Mouse (Mus musculus): ENCODE measurements around the gene Cd27. TPM values are rescaled to one million over a fixed set of nuclear protein-coding genes. Genes with fewer than 3 reads are reported as not detected.

Cd27 gene
- polyA plus RNA-seq, 1 experiment from 2014 or later = 2.3 TPM

Small RNAs within 50 kb of the gene (microRNA-seq; reads per million reads assigned to microRNA genes)
- gene Mir3098 (ENCODE audit: insufficient number of aligned reads) (5.0 reads per million), gene Mir8113 (ENCODE audit: insufficient number of aligned reads) (not detected)

Other genes with a start within 250 kb of the Cd27 start
- 2.5 TPM in 2 replicates for gene Pianp, start 240.3 kb downstream of the Cd27 start, polyA plus RNA-seq (2014; fragmentation: Nextera tagmentation; extraction: Ambion mirVana)
- gene Zfp384, start 227.9 kb downstream of the Cd27 start, polyA plus RNA-seq (2014; fragmentation: Nextera tagmentation; extraction: Ambion mirVana) = 9.0 and 10.2 TPM in 2 replicates
- 126 and 135 TPM in 2 replicates for gene Ing4, start 197.2 kb downstream of the Cd27 start, polyA plus RNA-seq (2014; fragmentation: Nextera tagmentation; extraction: Ambion mirVana)
- 14.6 and 15.8 TPM in 2 replicates for gene Acrbp, start 187.3 kb downstream of the Cd27 start, polyA plus RNA-seq (2014; fragmentation: Nextera tagmentation; extraction: Ambion mirVana)
- gene Lpar5, start 169.1 kb downstream of the Cd27 start, polyA plus RNA-seq (2014; fragmentation: Nextera tagmentation; extraction: Ambion mirVana) = 0.21 and 0.36 TPM in 2 replicates
- gene Chd4, start 141.0 kb downstream of the Cd27 start, polyA plus RNA-seq (2014; fragmentation: Nextera tagmentation; extraction: Ambion mirVana) = 124 and 131 TPM in 2 replicates
- gene Nop2, start 105.1 kb downstream of the Cd27 start, polyA plus RNA-seq (2014; fragmentation: Nextera tagmentation; extraction: Ambion mirVana) = 65.4 and 70.3 TPM in 2 replicates
- 10.5 and 12.3 TPM in 2 replicates for gene Iffo1, start 91.8 kb downstream of the Cd27 start, polyA plus RNA-seq (2014; fragmentation: Nextera tagmentation; extraction: Ambion mirVana)
- gene Gapdh, start 70.5 kb downstream of the Cd27 start, polyA plus RNA-seq (2014; fragmentation: Nextera tagmentation; extraction: Ambion mirVana) = 2,700 and 2,872 TPM in 2 replicates
- 225 and 271 TPM in 2 replicates for gene Ncapd2, start 45.3 kb downstream of the Cd27 start, polyA plus RNA-seq (2014; fragmentation: Nextera tagmentation; extraction: Ambion mirVana)
- 195 and 197 TPM in 2 replicates for gene Mrpl51, start 45.2 kb downstream of the Cd27 start, polyA plus RNA-seq (2014; fragmentation: Nextera tagmentation; extraction: Ambion mirVana)
- gene Vamp1, start 21.5 kb downstream of the Cd27 start, polyA plus RNA-seq (2014; fragmentation: Nextera tagmentation; extraction: Ambion mirVana) = 1.9 and 2.1 TPM in 2 replicates
- gene Tapbpl, start 5.2 kb downstream of the Cd27 start, polyA plus RNA-seq (2014; fragmentation: Nextera tagmentation; extraction: Ambion mirVana) = 1.1 and 1.8 TPM in 2 replicates
- not detected in 2 replicates for gene Tuba3a, start 49.0 kb upstream of the Cd27 start, polyA plus RNA-seq (2014; fragmentation: Nextera tagmentation; extraction: Ambion mirVana)
- 15.6 and 16.6 TPM in 2 replicates for gene Ltbr, start 76.9 kb upstream of the Cd27 start, polyA plus RNA-seq (2014; fragmentation: Nextera tagmentation; extraction: Ambion mirVana)
- gene Scnn1a, start 83.6 kb upstream of the Cd27 start, polyA plus RNA-seq (2014; fragmentation: Nextera tagmentation; extraction: Ambion mirVana) = 0.21 and 0.28 TPM in 2 replicates
- 24.0 and 25.9 TPM in 2 replicates for gene Tnfrsf1a, start 112.4 kb upstream of the Cd27 start, polyA plus RNA-seq (2014; fragmentation: Nextera tagmentation; extraction: Ambion mirVana)
- gene Plekhg6, start 143.8 kb upstream of the Cd27 start, polyA plus RNA-seq (2014; fragmentation: Nextera tagmentation; extraction: Ambion mirVana) = 0.12 and 0.19 TPM in 2 replicates